Mouse (Mus musculus) T-helper 2 cell (primary cell): ENCODE data around the gene Col4a1.

Experiments used
- in situ Hi-C: fragments of 300-600 bp; cut with MboI, MseI; formaldehyde crosslinking; loops from one replicate; pipeline ENCODE4 v1.15.1; 2025; ENCODE audit warnings: high pct_unique_total_duplicates

The Col4a1 gene

DNA sequence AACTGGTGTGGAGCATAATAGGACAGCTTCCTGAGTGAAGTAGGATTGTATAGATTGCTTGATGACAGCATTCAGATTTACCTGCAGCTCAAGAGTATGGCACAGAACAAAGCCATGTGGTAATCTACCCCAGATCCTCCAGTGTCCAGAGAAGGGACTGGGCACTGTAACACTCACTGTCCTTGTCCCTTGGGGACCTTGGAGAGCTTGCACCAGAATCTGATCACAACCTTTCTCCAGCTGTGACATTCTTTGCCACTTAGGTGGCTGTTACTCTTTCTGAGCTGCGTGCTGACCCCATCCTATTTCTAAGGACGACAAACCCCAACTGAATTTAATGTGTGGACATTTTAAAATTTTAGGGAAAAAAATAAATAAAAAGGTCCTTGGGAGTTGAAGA is 46.2 kb downstream of the Col4a1 start:
- in situ Hi-C loops, result loop anchor here (5.0 kb wide), 1 partner anchor 94 kb away; no protein-coding TSS in a partner anchor

DNA sequence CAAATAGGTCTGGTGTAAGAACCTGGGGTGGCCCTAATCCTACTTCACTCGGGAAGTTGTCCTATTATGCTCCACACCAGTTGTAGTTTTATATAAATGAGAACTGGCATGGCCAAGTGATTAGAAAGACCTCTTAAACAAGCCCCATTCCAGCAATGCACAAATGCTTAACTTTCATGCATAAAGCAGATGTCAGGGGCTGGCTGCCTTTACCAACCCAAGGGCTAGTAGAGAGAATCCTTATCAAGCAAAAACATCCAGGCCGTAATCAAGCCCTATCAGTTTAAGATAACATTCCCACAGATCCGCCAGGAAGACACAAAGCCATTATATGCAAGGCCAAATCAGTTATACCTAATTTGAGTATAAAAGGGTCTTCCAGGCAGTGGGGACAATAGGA is 46.7 kb downstream of the Col4a1 start:
- in situ Hi-C loops, result loop anchor here (5.0 kb wide), 1 partner anchor 94 kb away; no protein-coding TSS in a partner anchor

DNA sequence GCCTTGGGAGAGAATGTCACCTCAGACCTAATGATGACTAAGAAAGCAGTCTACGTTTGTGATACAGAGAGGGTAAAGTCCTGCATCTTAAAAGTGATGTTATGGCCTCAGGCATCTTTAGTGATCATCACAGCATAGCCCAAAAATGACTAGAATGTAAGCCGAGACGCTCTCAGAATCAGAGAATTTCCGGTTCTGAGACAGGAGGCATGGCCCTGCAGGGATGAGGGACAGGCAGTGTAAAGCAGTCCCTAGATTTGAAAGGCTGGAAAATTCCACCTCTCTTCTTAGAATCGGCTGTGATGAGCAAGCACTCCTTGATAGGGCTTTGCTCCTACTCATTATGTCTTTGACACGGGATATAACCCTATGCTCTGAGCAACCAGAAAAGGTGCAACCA is 48.8 kb downstream of the Col4a1 start:
- in situ Hi-C loops, result no loop called here

DNA sequence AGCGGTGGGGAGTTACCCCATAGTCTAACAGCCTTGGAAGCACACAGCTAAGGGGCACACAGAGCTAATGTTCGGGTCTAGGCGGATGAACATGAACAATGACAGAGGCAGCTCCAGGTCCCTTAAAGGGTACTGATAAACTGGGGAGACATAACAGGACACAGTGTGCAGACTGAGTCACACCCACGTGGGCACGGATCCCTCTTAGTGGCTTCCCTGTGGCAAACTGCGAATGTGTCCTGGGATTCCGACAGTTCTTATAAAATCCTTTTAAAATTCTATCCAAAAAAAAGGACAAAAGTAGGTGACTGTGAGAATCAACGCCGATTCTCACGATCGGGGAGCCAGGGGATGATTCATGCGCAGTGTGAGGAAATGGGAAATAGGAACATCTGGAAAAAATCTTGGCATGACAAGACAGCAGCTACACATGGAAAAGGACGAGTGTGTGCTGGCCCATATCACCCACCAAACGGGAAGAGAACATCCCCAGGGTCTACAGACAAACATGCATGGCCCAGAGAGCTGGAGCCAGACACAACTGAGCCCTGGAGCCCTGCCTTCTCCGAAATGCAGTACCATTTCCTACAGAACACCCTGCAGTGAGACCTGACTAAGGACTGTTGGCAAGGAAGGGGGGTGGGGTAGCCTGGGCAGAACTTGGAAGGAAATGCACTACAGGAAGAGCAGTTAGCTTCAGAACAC is 50.4 kb downstream of the Col4a1 start:
- in situ Hi-C loops, result no loop called here

DNA sequence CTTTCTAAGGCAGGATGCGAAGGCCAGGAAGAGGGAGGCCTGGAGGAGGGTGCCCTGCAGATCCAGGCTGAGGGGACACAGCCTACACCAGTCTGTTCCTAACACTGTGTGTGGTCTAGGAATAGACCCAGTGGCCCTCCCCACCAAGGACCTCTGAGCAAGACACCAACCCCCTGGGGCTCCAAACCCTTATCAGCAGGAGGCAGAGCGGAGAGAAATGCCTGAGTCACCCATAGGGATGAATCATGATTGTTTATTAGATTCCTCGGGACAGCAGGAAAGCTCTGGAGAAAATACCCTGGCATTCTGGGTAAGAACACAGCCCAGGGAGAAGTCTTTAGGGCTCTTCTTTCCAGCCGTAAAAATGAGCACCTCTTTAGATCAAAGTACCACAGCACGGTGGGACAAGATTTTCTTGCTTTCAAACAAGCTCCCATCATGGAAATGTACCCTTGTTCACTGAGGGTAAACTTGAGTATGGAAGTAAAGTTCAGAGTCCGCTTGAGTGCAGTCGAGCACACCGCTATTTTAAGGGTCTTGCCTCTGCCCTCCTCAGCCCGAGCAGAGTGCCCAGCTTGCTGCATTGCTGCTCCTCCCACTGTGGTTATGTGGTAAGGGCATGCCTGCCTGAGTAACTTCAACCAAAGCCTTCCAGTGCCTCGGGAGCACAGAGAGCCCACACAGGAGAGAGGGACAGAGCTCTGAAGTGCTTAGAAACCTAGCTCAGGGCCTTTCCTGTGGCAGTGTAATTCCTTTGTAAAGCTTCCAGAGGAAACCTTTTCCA is 52.6 kb downstream of the Col4a1 start:
- in situ Hi-C loops, result loop anchor here (5.0 kb wide), 1 partner anchor 132 kb away; no protein-coding TSS in a partner anchor

DNA sequence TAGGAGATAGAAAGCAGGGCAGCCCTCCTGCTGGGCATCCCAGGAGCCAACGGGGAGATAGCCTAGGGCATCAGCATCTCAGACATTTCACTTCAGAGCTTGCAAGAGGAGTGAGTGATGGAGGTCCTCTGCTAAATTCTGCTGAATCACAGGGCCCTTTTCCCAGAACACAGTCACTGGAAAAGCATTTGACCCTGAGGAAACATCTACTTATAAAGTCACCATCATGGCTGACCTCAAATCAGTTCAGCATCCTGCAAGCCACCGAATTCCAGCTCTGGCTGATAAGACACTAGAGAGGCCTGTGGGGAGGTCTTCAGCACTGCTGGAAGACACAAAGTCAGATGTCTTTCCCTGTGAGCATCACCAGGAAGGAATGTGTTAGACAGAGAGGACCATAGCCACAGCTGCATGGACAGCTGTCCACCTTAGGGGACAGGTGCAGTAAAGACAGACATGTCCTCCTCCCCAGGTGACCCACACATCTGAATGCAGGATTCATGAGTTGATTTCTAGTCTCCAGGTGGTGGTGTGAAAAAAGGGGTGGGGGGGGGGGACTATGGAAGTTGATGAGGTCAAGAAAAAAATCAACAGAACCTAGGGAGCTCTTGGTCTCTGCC is 54.0 kb downstream of the Col4a1 start:
- in situ Hi-C loops, result loop anchor here (5.0 kb wide), 1 partner anchor 134 kb away; no protein-coding TSS in a partner anchor

DNA sequence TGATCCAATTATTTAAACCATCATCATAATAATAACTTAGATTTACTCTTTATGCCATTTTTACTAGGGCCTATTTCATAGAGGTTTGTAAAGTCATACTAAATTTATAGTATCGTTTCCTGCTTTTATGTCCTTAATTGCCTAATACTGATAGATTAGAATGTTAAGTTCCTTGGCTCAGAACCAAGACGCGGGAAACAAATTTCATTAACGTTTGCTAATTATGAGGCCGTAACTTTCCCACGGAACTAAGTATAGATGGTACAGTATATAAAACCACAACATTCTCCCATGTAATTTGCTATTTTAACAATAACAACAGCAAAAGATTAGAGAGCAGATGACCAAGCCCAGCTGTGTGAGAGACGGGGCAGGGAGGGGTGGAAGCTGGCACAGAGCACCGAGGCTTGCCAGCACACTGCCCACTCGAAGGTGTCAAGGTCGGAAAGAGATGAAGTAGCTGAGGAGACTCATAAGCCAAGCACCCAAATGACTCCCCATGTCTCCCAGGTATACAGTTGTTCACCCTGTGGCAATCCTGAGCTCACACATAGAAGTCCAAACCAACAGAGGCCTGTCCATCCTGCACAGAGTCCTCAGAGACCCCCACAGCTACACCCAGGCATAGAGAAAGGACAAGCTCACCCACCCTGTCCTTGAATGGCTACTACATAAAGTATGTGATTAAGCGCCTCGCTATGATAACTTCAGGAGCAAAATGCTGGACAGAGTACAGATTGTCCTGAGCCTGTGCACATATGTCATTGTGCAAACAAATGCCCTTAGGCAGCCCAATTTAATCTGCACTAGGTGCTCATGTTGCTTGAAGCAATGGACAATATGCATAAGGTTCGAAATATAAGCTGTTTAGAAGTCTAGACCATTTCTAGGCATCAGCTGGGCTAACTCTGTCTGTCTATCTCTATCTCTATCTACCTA is 55.3 kb downstream of the Col4a1 start:
- in situ Hi-C loops, result loop anchor here (5.0 kb wide), 1 partner anchor 135 kb away; no protein-coding TSS in a partner anchor

DNA sequence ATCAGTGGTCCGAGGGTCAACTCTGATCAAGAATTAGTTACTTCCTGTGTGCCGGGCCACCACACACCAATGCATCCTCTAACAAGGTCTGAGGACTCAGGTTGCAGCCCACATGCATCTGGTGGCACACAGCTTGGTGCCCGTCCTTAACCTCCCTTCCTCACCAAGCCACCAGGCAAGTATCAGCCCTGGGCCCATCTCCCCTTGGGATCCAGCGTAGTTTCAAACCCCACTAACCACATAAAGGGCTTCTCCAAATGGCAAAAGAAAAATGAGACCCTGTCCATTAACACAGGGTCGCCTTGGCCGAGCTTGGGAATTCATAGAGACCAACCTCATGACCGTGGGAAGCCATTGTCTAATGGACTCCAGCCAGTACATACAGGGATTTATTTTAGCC is 56.2 kb downstream of the Col4a1 start:
- in situ Hi-C loops, result loop anchor here (5.0 kb wide), 1 partner anchor 136 kb away; no protein-coding TSS in a partner anchor

DNA sequence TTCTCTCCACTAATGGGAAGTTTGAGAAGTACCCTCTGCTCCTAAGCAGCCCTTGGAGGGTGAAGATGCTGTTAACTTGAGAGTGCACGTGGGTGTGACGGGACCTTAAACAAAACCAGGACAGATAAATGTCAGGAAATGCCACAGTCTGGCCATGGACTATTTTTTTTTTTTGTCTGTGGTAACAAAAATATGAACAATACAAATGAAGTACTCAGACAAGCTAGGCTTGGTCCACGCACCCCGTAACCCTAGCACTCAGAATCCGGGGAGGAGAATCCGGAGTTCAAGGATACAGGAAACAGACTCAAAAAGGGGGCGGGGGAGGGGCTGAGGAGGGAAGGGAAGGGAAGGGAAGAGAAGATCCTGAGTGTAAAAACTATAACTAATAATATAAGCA is 56.9 kb downstream of the Col4a1 start:
- in situ Hi-C loops, result loop anchor here (5.0 kb wide), 1 partner anchor 137 kb away; no protein-coding TSS in a partner anchor

DNA sequence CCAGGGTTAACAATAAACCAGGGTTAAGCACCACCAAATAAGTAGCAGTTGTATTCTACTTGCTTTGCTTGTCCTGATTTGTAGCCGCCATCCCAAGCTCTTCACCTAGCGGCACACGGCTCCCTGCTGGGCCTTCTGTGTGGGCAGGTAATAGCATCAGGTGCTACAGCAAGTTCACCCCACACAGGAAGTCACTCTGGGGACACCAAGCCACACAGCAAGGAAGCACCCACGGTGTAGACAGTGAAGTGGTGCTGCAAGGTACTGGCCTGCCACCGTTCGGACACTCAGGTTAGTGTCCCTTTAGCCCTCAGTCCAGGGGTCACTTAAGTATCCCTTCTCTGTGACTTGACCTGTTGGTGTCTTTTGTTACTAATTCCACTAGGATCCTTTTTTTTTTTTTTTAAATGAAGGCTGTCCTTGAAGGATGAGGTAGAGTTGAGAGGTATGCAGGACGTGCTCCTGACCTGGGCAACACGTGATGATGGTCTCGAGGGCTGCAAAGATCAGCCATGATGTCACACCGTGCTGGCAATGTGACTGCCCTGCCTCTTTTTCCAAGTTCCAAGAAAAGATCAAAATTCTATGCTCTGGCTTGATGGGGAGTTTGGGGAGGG is 57.6 kb downstream of the Col4a1 start:
- in situ Hi-C loops, result loop anchor here (5.0 kb wide), 1 partner anchor 137 kb away; no protein-coding TSS in a partner anchor

DNA sequence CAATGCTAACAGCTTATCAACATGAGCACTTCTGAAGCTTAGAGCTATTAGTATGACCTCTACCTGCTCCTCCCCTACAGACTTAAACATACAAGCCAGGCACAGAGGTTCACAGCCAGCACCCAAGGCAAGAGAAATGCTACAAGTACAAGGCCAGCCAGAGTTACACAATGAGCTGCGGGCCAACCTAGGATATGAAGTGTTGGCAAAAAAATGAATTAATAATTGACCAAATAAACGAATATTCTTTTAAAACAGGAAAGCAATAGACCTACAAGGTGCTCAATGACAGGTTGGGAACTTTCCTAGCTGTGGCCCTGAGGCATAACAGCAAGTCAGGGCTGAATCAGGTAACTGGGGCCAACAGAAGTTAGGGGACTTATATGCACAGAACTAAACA is 58.1 kb downstream of the Col4a1 start:
- in situ Hi-C loops, result no loop called here

DNA sequence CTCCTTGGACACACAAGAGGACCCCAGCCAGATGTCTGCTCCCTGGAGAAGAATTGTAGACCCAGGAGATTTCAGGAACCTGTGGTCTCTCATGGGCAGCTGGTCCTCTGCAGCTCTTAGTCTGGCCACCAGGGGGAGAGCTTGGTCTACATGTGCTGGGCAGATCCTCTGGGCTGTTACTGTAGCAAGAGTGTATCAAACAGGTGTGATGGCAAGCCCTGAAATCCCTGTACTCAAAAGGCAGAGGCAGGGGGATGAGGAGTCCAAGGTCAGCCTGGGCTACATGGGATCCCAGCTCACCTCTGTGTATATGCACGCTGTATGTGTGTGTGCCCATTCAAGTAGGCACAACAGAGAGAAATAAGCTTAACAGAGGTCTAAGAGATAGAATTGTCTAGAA is 59.1 kb downstream of the Col4a1 start:
- in situ Hi-C loops, result no loop called here

DNA sequence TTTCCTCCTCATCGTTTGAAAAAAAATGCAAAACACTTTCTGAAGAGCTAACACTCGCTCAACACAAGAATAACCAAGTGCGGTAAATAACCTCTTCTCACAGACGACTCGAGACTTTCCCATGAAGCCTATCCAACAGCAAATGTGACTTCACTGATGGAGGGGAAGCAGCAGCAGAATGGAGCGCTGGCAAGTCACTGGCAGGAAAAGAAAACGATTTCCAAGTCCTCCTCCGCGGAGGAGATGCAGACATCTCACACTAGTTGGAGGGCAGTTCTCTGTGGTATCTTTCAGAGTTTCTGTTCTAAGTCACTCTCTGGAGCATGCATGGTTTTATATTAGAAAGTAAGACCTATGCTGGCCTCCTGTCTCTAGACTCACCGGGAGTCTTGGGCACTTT is 59.6 kb downstream of the Col4a1 start:
- in situ Hi-C loops, result no loop called here

DNA sequence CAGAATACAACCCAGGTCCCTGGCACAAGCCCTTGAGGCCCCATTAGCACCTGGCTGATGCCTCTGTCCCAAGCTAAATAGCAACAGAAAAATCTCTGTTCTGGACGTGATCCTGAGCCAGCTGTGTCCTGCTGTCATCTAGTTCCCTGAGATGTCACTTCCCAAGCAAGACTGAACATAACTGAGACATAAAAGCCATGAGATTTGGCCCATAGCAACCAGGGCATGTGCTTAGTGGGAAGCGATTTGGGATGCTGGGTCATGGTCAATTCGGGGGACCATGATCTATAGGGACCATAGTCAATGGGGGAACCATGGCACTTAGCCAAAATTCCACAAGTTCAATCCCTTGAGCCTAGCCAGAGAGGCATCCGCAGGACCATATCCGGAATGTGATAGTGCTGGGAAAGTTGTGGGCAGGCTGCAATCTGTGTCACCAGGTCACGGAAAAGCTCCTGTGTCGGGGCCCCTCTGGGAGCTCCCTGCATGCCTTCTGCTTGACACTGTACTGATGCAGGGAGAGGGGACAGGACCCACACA is 60.3 kb downstream of the Col4a1 start:
- in situ Hi-C loops, result no loop called here

DNA sequence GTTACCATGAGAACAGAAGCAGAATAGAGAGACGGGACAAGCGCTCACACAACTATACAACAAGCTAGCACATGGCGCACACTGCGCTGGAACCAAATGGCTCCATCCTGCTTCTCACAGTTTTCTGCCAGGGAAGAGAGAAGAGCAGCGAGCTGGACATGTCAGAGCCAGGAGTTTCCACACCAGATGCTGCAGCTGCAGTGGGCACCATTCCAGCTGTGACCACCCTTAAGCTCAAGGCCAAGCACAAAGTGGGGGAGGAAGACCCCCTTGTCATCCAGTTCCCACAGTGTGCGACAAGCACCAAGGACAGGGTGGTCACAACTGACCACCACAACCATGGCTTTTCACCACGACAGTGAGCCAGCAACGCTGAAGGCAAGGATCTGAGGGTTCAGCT is 62.5 kb downstream of the Col4a1 start:
- in situ Hi-C loops, result no loop called here

DNA sequence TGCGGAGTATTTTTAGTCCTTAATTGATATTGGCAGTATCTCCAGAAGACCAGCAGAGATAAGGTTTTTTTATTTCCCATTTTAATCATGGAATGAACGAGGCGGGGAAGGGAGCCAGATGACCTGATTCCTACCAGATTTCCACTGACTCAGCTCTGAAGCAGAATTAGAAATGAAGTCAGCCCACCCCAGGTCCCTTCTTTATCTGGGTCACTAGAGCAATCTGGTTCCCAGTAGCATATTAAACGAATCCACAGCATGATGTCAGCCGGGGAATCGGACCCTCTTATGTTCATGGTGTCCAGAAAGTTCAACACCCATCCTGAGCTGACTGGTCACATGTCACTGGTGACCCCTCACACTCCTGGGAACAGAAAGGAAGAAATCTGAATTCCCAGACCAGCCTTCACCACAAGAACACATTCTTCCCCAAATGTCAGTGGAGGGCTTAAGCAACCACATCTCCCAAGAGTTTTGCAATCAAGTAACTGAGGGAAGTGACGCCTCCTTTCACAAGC is 63.0 kb downstream of the Col4a1 start:
- in situ Hi-C loops, result no loop called here

DNA sequence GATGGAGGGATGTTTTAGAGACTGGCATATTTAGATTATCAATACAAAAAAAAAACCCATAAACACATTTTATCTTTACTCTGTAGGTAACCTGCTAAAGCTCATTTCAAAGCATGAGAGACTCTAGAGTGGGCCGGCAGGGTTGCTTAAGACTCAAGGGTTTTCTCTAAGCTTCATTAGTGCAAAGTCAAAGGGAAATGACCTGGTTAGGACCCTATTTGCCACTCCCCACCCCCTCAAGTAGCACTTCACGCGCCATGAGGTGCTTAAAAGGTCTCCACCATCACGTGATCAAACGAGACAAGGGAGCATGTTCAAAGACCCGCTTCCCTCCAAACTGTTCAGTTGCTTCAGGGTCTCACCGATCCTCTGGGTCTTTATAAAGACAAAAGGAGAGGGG is 63.9 kb downstream of the Col4a1 start:
- in situ Hi-C loops, result no loop called here

DNA sequence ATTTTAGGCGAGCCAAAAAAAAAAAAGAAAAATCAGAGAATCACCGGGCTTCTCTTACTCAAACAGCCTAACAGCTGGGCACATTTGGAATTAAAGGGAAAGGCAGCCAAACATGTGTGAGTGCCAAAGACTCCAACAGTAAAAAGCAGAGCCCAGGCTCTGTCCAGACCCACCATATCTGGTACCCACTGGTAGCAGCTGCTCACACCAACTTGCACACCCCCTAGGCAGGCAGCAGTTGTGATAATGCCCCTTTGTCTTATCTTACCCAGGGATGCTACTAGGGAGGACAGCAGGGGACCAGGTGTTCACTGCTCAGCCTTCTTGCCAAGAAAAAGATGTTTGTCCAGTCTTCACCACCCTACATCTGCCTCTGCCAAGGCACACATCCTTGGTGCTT is 71.1 kb downstream of the Col4a1 start:
- in situ Hi-C loops, result no loop called here

DNA sequence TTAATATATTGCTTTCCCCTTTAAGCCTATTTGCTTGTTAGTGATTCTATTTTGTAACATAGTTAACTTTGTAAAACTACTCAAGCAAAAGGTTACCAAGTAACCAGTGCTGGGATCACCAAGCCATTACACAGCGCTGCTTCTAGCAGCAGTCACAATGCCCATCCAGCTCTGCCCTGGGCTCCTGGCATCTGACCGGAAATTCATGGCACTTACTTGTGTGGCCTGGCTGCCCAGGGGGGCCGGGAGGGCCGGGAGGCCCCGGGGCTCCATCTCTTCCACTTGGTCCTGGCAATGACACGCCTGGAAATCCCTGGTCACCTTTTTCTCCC is 77.8 kb downstream of the Col4a1 start:
- in situ Hi-C loops, result no loop called here

DNA sequence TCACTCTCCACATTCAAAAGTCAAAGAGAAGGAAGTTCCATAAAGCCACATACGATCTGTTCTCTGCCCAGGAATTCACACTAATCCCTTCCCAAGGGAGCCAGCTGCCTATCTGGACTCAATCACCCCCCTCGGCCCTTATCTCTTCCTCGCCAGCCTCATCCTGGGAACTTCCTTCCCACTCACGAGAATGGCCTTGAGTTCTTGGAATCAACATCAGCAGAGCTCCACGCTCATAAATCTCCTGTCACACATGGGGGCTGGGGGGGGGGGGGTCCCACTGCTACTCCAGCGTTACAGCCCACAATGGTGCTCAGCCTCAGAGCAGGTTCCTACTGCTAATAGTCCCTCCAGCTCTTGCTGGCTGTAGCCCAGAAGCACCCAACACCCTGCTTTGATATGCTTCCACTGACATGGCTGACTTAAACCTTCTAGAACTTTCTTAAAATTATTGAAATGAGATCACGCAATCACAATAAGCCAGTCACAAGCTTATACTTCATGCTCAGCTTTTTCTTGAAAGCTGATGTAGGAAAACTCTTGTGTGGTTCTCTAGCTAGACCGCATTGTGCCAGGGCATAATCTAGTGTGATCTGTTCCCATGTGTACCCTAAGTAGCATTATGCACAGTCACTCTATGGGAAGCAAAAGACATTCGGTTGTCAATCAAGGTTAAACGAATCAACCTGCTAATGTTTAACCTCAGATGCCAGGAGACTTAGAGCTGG is 78.3 kb downstream of the Col4a1 start:
- in situ Hi-C loops, result no loop called here
